Mouse (Mus musculus) MEL (cell line): Measurements from ENCODE around the gene St6galnac4.

Source experiments
- BHLHE40 ChIP-seq: IDR thresholded peaks from 2 replicates; pipeline ENCODE4 v1.6.1; 2012; ENCODE audit warnings: low read depth, mild to moderate bottlenecking, inconsistent platforms, low read length, improper control_type of control experiment, borderline replicate concordance
- CTCF ChIP-seq, 3 experiments: IDR thresholded peaks in 2 of 3; conservative IDR thresholded peaks in 1 of 3; 2 replicates each; pipeline ENCODE4 v1.5.1; 2011 to 2012; ENCODE audit warnings: low read length in 3 of 3, low read depth in 2 of 3, mild to moderate bottlenecking in 2 of 3, improper control_type of control experiment in 1 of 3, inconsistent platforms in 1 of 3, mixed read lengths in 1 of 3, moderate library complexity in 1 of 3; ENCODE audit not compliant: control insufficient read depth in 1 of 3, insufficient read depth in 1 of 3, poor library complexity in 1 of 3, severe bottlenecking in 1 of 3
- EP300 ChIP-seq, 2 experiments: IDR thresholded peaks; 2 replicates each; pipeline ENCODE4 v1.6.1; 2011; ENCODE audit warnings: improper control_type of control experiment in 2 of 2, low read length in 2 of 2, low read depth in 1 of 2, mild to moderate bottlenecking in 1 of 2
- GATA1 ChIP-seq: IDR thresholded peaks from 2 replicates; pipeline ENCODE4 v1.6.1; 2011; ENCODE audit warnings: low read depth, low read length, improper control_type of control experiment
- MAX ChIP-seq: IDR thresholded peaks from 2 replicates; pipeline ENCODE4 v1.6.1; 2011; ENCODE audit warnings: low read length, improper control_type of control experiment
- MEF2A ChIP-seq: IDR thresholded peaks from 2 replicates; pipeline ENCODE4 v1.6.1; 2014; ENCODE audit warnings: low read depth, mild to moderate bottlenecking, inconsistent platforms, low read length, improper control_type of control experiment; ENCODE audit not compliant: poor library complexity, insufficient replicate concordance, severe bottlenecking; ENCODE audit errors: extremely low read depth
- NRF1 ChIP-seq: IDR thresholded peaks from 2 replicates; pipeline ENCODE4 v1.6.1; 2014; ENCODE audit warnings: low read depth, mild to moderate bottlenecking, inconsistent platforms, low read length, improper control_type of control experiment, moderate library complexity; ENCODE audit not compliant: poor library complexity, insufficient read depth, severe bottlenecking
- POLR2A ChIP-seq, 2 experiments: IDR thresholded peaks; 2 replicates each; pipeline ENCODE4 v1.6.1; 2011 to 2012; ENCODE audit warnings: low read length in 2 of 2, mild to moderate bottlenecking in 2 of 2, control low read depth in 1 of 2, improper control_type of control experiment in 1 of 2, low read depth in 1 of 2, moderate library complexity in 1 of 2; ENCODE audit not compliant: control insufficient read depth in 1 of 2, insufficient read depth in 1 of 2, poor library complexity in 1 of 2
- RAD21 ChIP-seq: IDR thresholded peaks from 2 replicates; pipeline ENCODE4 v1.6.1; 2011; ENCODE audit warnings: mild to moderate bottlenecking, low read depth, low read length, improper control_type of control experiment
- RCOR1 ChIP-seq: IDR thresholded peaks from 2 replicates; pipeline ENCODE4 v1.6.1; 2012; ENCODE audit warnings: low read depth, mild to moderate bottlenecking, inconsistent platforms, low read length, improper control_type of control experiment
- TAL1 ChIP-seq: IDR thresholded peaks from 2 replicates; pipeline ENCODE4 v1.6.1; 2012; ENCODE audit warnings: mild to moderate bottlenecking, inconsistent platforms, low read length, moderate library complexity, mixed read lengths
- USF1 ChIP-seq: IDR thresholded peaks from 2 replicates; pipeline ENCODE4 v1.6.1; 2014; ENCODE audit warnings: low read depth, mild to moderate bottlenecking, inconsistent platforms, low read length, improper control_type of control experiment, moderate library complexity
- ZC3H11A ChIP-seq: IDR thresholded peaks from 2 replicates; pipeline ENCODE4 v1.6.1; 2012; ENCODE audit warnings: low read depth, mild to moderate bottlenecking, inconsistent platforms, low read length, improper control_type of control experiment
- ZKSCAN1 ChIP-seq: IDR thresholded peaks from 2 replicates; pipeline ENCODE4 v1.6.1; 2012; ENCODE audit warnings: low read depth, mild to moderate bottlenecking, inconsistent platforms, low read length, improper control_type of control experiment, moderate library complexity

DNA sequence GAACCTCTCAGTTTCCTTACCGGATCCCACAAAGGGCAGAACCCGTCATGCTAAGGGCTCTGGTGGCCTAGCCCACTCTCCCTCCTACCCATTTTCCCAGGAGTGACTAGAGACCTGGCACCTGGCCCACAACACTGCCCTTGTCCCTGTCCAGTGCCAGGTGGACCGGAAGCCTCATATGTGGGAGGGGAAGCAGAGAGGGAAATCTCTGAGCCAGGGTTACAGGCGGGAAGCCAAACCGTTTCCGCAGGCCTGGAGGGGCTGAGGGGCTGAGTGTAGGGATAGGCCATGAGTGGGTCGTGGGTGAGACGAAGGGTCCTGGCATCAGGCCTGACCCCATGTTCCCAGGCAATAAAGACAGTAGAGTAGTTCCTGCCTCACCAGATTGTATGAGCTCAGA lies 11.6 kb downstream of the St6galnac4 start:
- TF ChIP-seq GATA1 (no peak), POLR2A (IDR thresholded peaks at IDR 0.05; ENCODE audit: control insufficient read depth in 1 of 2, insufficient read depth in 1 of 2, low read depth in 1 of 2, low read length in 2 of 2, poor library complexity in 1 of 2) (no peak), RCOR1 (no peak), ZC3H11A (no peak), EP300 (IDR thresholded peaks at IDR 0.05; ENCODE audit: low read depth in 1 of 2, low read length in 2 of 2) (no peak), CTCF (IDR thresholded peaks at IDR 0.05 in 2 of 3, conservative IDR thresholded peaks at IDR 0.05 in 1 of 3; ENCODE audit: control insufficient read depth in 1 of 3, insufficient read depth in 1 of 3, low read depth in 2 of 3, low read length in 3 of 3, poor library complexity in 1 of 3, severe bottlenecking in 1 of 3) (no peak), TAL1 (no peak), ZKSCAN1 (no peak), MAX (no peak), BHLHE40 (no peak), USF1 (no peak), NRF1 (no peak), RAD21 (no peak), MEF2A (no peak)
